Mouse (Mus musculus) MEL (cell line): Measurements from ENCODE around the gene P2ry10b. TPM values are rescaled to one million over a fixed set of nuclear protein-coding genes. Genes with fewer than 3 reads are reported as not detected.

Experiments
- DNase-seq: peaks from one replicate; pipeline ENCODE4 v3.0.0; 2011; ENCODE audit warnings: low read depth, low spot score
- H3K27ac ChIP-seq: 2 replicates; pipeline ENCODE4 v1.5.1; 2012; ENCODE audit warnings: low read depth, mild to moderate bottlenecking, control low read depth, low read length, moderate library complexity; ENCODE audit not compliant: control insufficient read depth
- H3K27me3 ChIP-seq, 2 experiments: fragments of 150-350 bp in 1 of 2; sonication (generic) in 1 of 2; 2 replicates each; pipeline ENCODE4 v1.6.1; 2012; ENCODE audit warnings: low read length in 2 of 2, mild to moderate bottlenecking in 2 of 2, improper control_type of control experiment in 1 of 2, moderate library complexity in 1 of 2; ENCODE audit not compliant: insufficient read depth in 2 of 2, control insufficient read depth in 1 of 2
- H3K36me3 ChIP-seq, 2 experiments: 2 replicates each; pipeline ENCODE4 v1.6.1; 2012 to 2014; ENCODE audit warnings: low read length in 2 of 2, improper control_type of control experiment in 1 of 2, inconsistent platforms in 1 of 2, mild to moderate bottlenecking in 1 of 2; ENCODE audit not compliant: insufficient read depth in 2 of 2, control insufficient read depth in 1 of 2
- H3K4me1 ChIP-seq, 2 experiments: fragments of 150-350 bp in 1 of 2; sonication (generic) in 1 of 2; 2 replicates each; pipeline ENCODE4 v1.6.1; 2012; ENCODE audit warnings: low read length in 2 of 2, improper control_type of control experiment in 1 of 2, mild to moderate bottlenecking in 1 of 2; ENCODE audit not compliant: insufficient read depth in 2 of 2, control insufficient read depth in 1 of 2
- H3K4me3 ChIP-seq, 2 experiments: fragments of 150-350 bp in 1 of 2; sonication (generic) in 1 of 2; 2 replicates each; pipeline ENCODE4 v1.5.1; 2012; ENCODE audit warnings: low read depth in 2 of 2, low read length in 2 of 2, mild to moderate bottlenecking in 2 of 2, moderate library complexity in 2 of 2, control low read depth in 1 of 2, improper control_type of control experiment in 1 of 2; ENCODE audit not compliant: control insufficient read depth in 1 of 2, insufficient read depth in 1 of 2
- H3K79me2 ChIP-seq: 2 replicates; pipeline ENCODE4 v1.6.1; 2012; ENCODE audit warnings: mild to moderate bottlenecking, low read length, moderate library complexity; ENCODE audit not compliant: control insufficient read depth, poor library complexity, insufficient read depth
- H3K9ac ChIP-seq: 2 replicates; pipeline ENCODE4 v1.6.1; 2012; ENCODE audit warnings: low read depth, mild to moderate bottlenecking, control low read depth, low read length, moderate library complexity; ENCODE audit not compliant: control insufficient read depth, poor library complexity, severe bottlenecking
- H3K9me3 ChIP-seq: fragments of 150-350 bp; sonication (generic); replicated peaks from 2 replicates; pipeline ENCODE4 v1.6.1; 2012; ENCODE audit warnings: mild to moderate bottlenecking, low read length, improper control_type of control experiment, moderate library complexity; ENCODE audit not compliant: insufficient read depth
- CHD1 ChIP-seq: IDR thresholded peaks from 2 replicates; pipeline ENCODE4 v1.6.1; 2012; ENCODE audit warnings: low read depth, mild to moderate bottlenecking, inconsistent platforms, low read length, improper control_type of control experiment
- CTCF ChIP-seq, 3 experiments: IDR thresholded peaks in 2 of 3; conservative IDR thresholded peaks in 1 of 3; 2 replicates each; pipeline ENCODE4 v1.5.1; 2011 to 2012; ENCODE audit warnings: low read length in 3 of 3, low read depth in 2 of 3, mild to moderate bottlenecking in 2 of 3, improper control_type of control experiment in 1 of 3, inconsistent platforms in 1 of 3, mixed read lengths in 1 of 3, moderate library complexity in 1 of 3; ENCODE audit not compliant: control insufficient read depth in 1 of 3, insufficient read depth in 1 of 3, poor library complexity in 1 of 3, severe bottlenecking in 1 of 3
- E2F4 ChIP-seq: IDR thresholded peaks from 2 replicates; pipeline ENCODE4 v1.6.1; 2011; ENCODE audit warnings: low read depth, low read length, improper control_type of control experiment, borderline replicate concordance
- GATA1 ChIP-seq: IDR thresholded peaks from 2 replicates; pipeline ENCODE4 v1.6.1; 2011; ENCODE audit warnings: low read depth, low read length, improper control_type of control experiment
- HCFC1 ChIP-seq: IDR thresholded peaks from 2 replicates; pipeline ENCODE4 v1.6.1; 2012; ENCODE audit warnings: low read depth, mild to moderate bottlenecking, inconsistent platforms, low read length, improper control_type of control experiment, moderate library complexity
- MAZ ChIP-seq: IDR thresholded peaks from 2 replicates; pipeline ENCODE4 v1.6.1; 2012; ENCODE audit warnings: low read depth, mild to moderate bottlenecking, inconsistent platforms, low read length, improper control_type of control experiment
- MEF2A ChIP-seq: IDR thresholded peaks from 2 replicates; pipeline ENCODE4 v1.6.1; 2014; ENCODE audit warnings: low read depth, mild to moderate bottlenecking, inconsistent platforms, low read length, improper control_type of control experiment; ENCODE audit not compliant: poor library complexity, insufficient replicate concordance, severe bottlenecking; ENCODE audit errors: extremely low read depth
- MXI1 ChIP-seq: IDR thresholded peaks from 2 replicates; pipeline ENCODE4 v1.6.1; 2011; ENCODE audit warnings: mild to moderate bottlenecking, low read depth, low read length, improper control_type of control experiment
- RCOR1 ChIP-seq: IDR thresholded peaks from 2 replicates; pipeline ENCODE4 v1.6.1; 2012; ENCODE audit warnings: low read depth, mild to moderate bottlenecking, inconsistent platforms, low read length, improper control_type of control experiment
- SIN3A ChIP-seq: IDR thresholded peaks from 2 replicates; pipeline ENCODE4 v1.6.1; 2012; ENCODE audit warnings: low read length, improper control_type of control experiment, inconsistent platforms
- SMC3 ChIP-seq: IDR thresholded peaks from 2 replicates; pipeline ENCODE4 v1.6.1; 2011; ENCODE audit warnings: low read depth, low read length, improper control_type of control experiment
- TAL1 ChIP-seq: IDR thresholded peaks from 2 replicates; pipeline ENCODE4 v1.6.1; 2012; ENCODE audit warnings: mild to moderate bottlenecking, inconsistent platforms, low read length, moderate library complexity, mixed read lengths
- TBP ChIP-seq: IDR thresholded peaks from 2 replicates; pipeline ENCODE4 v1.8.0; 2011; ENCODE audit warnings: low read depth, low read length, improper control_type of control experiment
- UBTF ChIP-seq: IDR thresholded peaks from 2 replicates; pipeline ENCODE4 v1.6.1; 2012; ENCODE audit warnings: low read depth, mild to moderate bottlenecking, inconsistent platforms, low read length, improper control_type of control experiment, moderate library complexity, borderline replicate concordance; ENCODE audit not compliant: insufficient read depth
- ZC3H11A ChIP-seq: IDR thresholded peaks from 2 replicates; pipeline ENCODE4 v1.6.1; 2012; ENCODE audit warnings: low read depth, mild to moderate bottlenecking, inconsistent platforms, low read length, improper control_type of control experiment
- ZKSCAN1 ChIP-seq: IDR thresholded peaks from 2 replicates; pipeline ENCODE4 v1.6.1; 2012; ENCODE audit warnings: low read depth, mild to moderate bottlenecking, inconsistent platforms, low read length, improper control_type of control experiment, moderate library complexity
- polyA plus RNA-seq, 2 experiments: library from polyadenylated mRNA; stranded (reverse) in 1 of 2; unstranded in 1 of 2; fragments of >175 nt in 1 of 2; fragments of >200 nt in 1 of 2; gene quantifications; 2 replicates each; pipeline versions ENCODE4 v1.2.1 to v1.2.4; 2012; ENCODE audit warnings: low replicate concordance in 2 of 2, low read depth in 1 of 2; ENCODE audit not compliant: insufficient read length in 2 of 2, insufficient read depth in 1 of 2, missing spikeins in 1 of 2
- total RNA-seq: library from RNA; depleted of rRNA; stranded (reverse); fragments of 300-350 nt; gene quantifications from 2 replicates; pipeline ENCODE4 v1.2.3, GENCODE M21; 2012

P2ry10b gene
- total and polyA plus RNA-seq, 3 experiments, result not detected

GRCm38 (mm10) chrX:107143930-107144329 is 4.8 kb upstream of the P2ry10b start:
- H3K79me2 ChIP-seq, result no peaks in the 10 kb centered on the region
- peak; percentile 11 for DNase-seq
- no peaks in the 10 kb centered on the region for H3K9me3 ChIP-seq
- TF ChIP-seq SMC3, result no peak
- no peak for TF ChIP-seq ZC3H11A
- no peak for TF ChIP-seq MEF2A
- no peak for TF ChIP-seq TAL1
- no peak for TF ChIP-seq TBP
- TF ChIP-seq CTCF (IDR thresholded peaks at IDR 0.05 in 2 of 3, conservative IDR thresholded peaks at IDR 0.05 in 1 of 3; ENCODE audit: control insufficient read depth in 1 of 3, insufficient read depth in 1 of 3, low read depth in 2 of 3, low read length in 3 of 3, poor library complexity in 1 of 3, severe bottlenecking in 1 of 3), result no peak
- TF ChIP-seq, all 39 proteins: peak for 0
- Histone ChIP-seq H3K4me3 (no peak overlapping the region), H3K27me3 (no peaks in the 10 kb centered on the region), H3K4me1 (no peaks in the 10 kb centered on the region), H3K9ac (no peak overlapping the region), H3K36me3 (no peaks in the 10 kb centered on the region), H3K27ac (no peak overlapping the region)

DNA sequence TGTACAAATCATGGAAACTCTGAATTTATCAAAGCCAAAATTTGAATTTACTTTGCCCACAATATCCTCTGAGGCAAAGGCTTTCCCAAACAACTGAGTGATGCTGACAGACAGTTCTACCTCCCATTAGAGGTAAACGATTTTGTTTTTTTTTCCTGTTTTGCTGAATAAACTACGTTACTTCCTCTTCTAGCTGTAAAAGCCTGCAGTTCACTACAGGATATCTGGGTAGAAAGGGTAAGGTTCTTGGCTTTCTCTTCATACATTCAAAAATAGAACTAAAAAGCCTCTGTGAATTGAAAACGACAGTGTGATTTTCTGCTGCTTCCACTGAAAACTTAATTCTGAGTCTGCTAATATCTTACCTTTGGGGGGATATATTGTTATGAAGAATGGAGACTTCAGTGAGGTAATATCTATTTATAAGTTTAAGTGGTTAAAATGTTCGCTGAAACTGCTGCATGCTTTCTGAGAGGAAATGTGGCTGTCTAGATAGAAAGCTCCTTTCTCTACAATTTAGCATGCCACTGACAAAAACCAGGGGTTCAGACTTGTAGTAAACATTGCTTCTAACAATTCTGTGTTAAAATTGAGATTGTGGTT is 765 bp downstream of the P2ry10b start:
- no peak for DNase-seq
- TF ChIP-seq HCFC1, result no peak
- TF ChIP-seq SMC3, result no peak
- TF ChIP-seq CHD1, result no peak
- TF ChIP-seq MXI1, result no peak
- no peak for TF ChIP-seq ZKSCAN1
- no peak for TF ChIP-seq RCOR1
- TF ChIP-seq E2F4, result no peak
- no peak for TF ChIP-seq UBTF
- no peak for TF ChIP-seq MAZ
- TF ChIP-seq SIN3A, result no peak
- TF ChIP-seq GATA1, result no peak
- no peaks in the 10 kb centered on the region for H3K4me1 ChIP-seq
- no peaks in the 10 kb centered on the region for H3K79me2 ChIP-seq
- H3K27me3 ChIP-seq, result no peaks in the 10 kb centered on the region
- H3K9ac ChIP-seq, result no peak overlapping the region
- H3K27ac ChIP-seq, result no peak overlapping the region
- no peaks in the 10 kb centered on the region for H3K9me3 ChIP-seq
- H3K36me3 ChIP-seq, result no peaks in the 10 kb centered on the region
- H3K4me3 ChIP-seq, result no peak overlapping the region
